Mouse (Mus musculus): Measurements from ENCODE around the gene Bms1. TPM values are rescaled to one million over a fixed set of nuclear protein-coding genes. Genes with fewer than 3 reads are reported as not detected.

Bms1 gene
- polyA plus RNA-seq, 1 experiment from 2014 or later = 23.5 TPM

DNA sequence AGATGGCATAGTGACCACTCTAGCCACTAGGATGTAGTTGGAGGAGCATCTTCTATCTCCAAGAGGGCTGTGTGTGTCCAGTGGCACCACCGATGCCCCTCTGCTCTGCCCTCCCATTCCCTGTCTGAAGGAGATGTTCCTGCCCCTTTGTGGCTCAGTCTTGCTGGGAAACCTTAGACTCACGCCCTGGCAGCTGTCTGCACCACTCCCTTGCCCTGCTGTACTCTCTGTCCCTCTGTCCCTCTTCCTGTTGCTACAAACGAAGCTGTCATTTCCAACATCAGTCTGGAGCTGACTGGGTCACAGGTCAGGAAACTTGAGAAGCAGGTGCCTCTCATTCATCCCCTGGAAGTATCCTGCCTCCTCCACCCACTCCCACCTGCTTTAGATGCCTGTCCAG, 43.8 kb downstream of the Bms1 start:
- Histone ChIP-seq H3K4me2 (ENCODE audit: low read length) (no peak overlapping the region), H3K4me3 (replicated peaks; ENCODE audit: low read depth, low read length) (no peak overlapping the region), H3K27ac (replicated peaks; ENCODE audit: low read depth, low read length) (no peak overlapping the region), H3K27me3 (ENCODE audit: control insufficient read depth, insufficient read depth, low read length) (no peaks in the 10 kb centered on the region), H3K9ac (replicated peaks; ENCODE audit: low read length) (no peak overlapping the region), H3K36me3 (ENCODE audit: control insufficient read depth, insufficient read depth, low read length) (no peaks in the 10 kb centered on the region), H3K9me3 (ENCODE audit: control insufficient read depth, low read length) (no peaks in the 10 kb centered on the region), H3K4me1 (ENCODE audit: control insufficient read depth, insufficient read depth, low read length) (no peaks in the 10 kb centered on the region)
- no peak for ATAC-seq (ENCODE audit: low FRiP score, low TSS enrichment)
- WGBS = 56% methylated on average over 3 of the region's 3 CpGs
- no peak for DNase-seq

GRCm38 (mm10) chr6:118375026-118375425, 44.2 kb downstream of the Bms1 start:
- H3K27ac ChIP-seq (replicated peaks; ENCODE audit: low read depth, low read length) = no peak overlapping the region
- DNase-seq (no peak), ATAC-seq (ENCODE audit: low FRiP score, low TSS enrichment) (no peak)
- no peak overlapping the region for H3K4me3 ChIP-seq (replicated peaks; ENCODE audit: low read depth, low read length)
- no peak overlapping the region for H3K4me2 ChIP-seq (ENCODE audit: low read length)
- H3K9me3 ChIP-seq (ENCODE audit: control insufficient read depth, low read length) = no peaks in the 10 kb centered on the region
- 72% methylated on average over 3 of the region's 3 CpGs for WGBS
- no peaks in the 10 kb centered on the region for H3K4me1 ChIP-seq (ENCODE audit: control insufficient read depth, insufficient read depth, low read length)
- H3K9ac ChIP-seq (replicated peaks; ENCODE audit: low read length) = no peak overlapping the region
- H3K36me3 ChIP-seq (ENCODE audit: control insufficient read depth, insufficient read depth, low read length) = no peaks in the 10 kb centered on the region
- no peaks in the 10 kb centered on the region for H3K27me3 ChIP-seq (ENCODE audit: control insufficient read depth, insufficient read depth, low read length)

- Histone ChIP-seq H3K36me3 (ENCODE audit: control insufficient read depth, insufficient read depth, low read length) (no peaks in the 10 kb centered on the region), H3K9ac (replicated peaks; ENCODE audit: low read length) (no peak overlapping the region), H3K27me3 (ENCODE audit: control insufficient read depth, insufficient read depth, low read length) (no peaks in the 10 kb centered on the region), H3K4me2 (ENCODE audit: low read length) (no peak overlapping the region), H3K27ac (replicated peaks; ENCODE audit: low read depth, low read length) (no peak overlapping the region), H3K4me1 (ENCODE audit: control insufficient read depth, insufficient read depth, low read length) (no peaks in the 10 kb centered on the region), H3K4me3 (replicated peaks; ENCODE audit: low read depth, low read length) (no peak overlapping the region), H3K9me3 (ENCODE audit: control insufficient read depth, low read length) (no peaks in the 10 kb centered on the region)
- no peak for ATAC-seq (ENCODE audit: low FRiP score, low TSS enrichment)
- peak; percentile 44 for DNase-seq
- 47% methylated on average over 5 of the region's 5 CpGs for WGBS
Measured at GRCm38 (mm10) chr6:118373294-118373693, 46.0 kb downstream of the Bms1 start.

- WGBS = 80% methylated on average over 5 of the region's 5 CpGs
- Histone ChIP-seq H3K4me2 (ENCODE audit: low read length) (no peak overlapping the region), H3K4me3 (replicated peaks; ENCODE audit: low read depth, low read length) (no peak overlapping the region), H3K27me3 (ENCODE audit: control insufficient read depth, insufficient read depth, low read length) (no peaks in the 10 kb centered on the region), H3K27ac (replicated peaks; ENCODE audit: low read depth, low read length) (no peak overlapping the region), H3K9ac (replicated peaks; ENCODE audit: low read length) (no peak overlapping the region), H3K9me3 (ENCODE audit: control insufficient read depth, low read length) (no peaks in the 10 kb centered on the region), H3K36me3 (ENCODE audit: control insufficient read depth, insufficient read depth, low read length) (no peaks in the 10 kb centered on the region), H3K4me1 (ENCODE audit: control insufficient read depth, insufficient read depth, low read length) (no peaks in the 10 kb centered on the region)
- ATAC-seq (ENCODE audit: low FRiP score, low TSS enrichment) = no peak
- no peak for DNase-seq
Measured at GRCm38 (mm10) chr6:118372794-118373193, 46.5 kb downstream of the Bms1 start.

- no peak for ATAC-seq (ENCODE audit: low FRiP score, low TSS enrichment)
- H3K9ac ChIP-seq (replicated peaks; ENCODE audit: low read length) = no peak overlapping the region
Measured at GRCm38 (mm10) chr6:118367502-118367901, 51.8 kb downstream of the Bms1 start.

GRCm38 (mm10) chr6:118366196-118366595, 53.1 kb downstream of the Bms1 start:
- H3K4me1 ChIP-seq (ENCODE audit: control insufficient read depth, insufficient read depth, low read length) = no peaks in the 10 kb centered on the region
- no peak overlapping the region for H3K4me2 ChIP-seq (ENCODE audit: low read length)
- WGBS = 79% methylated on average over 3 of the region's 3 CpGs
- ATAC-seq (ENCODE audit: low FRiP score, low TSS enrichment) (no peak), DNase-seq (no peak)
- H3K36me3 ChIP-seq (ENCODE audit: control insufficient read depth, insufficient read depth, low read length) = no peaks in the 10 kb centered on the region
- no peaks in the 10 kb centered on the region for H3K27me3 ChIP-seq (ENCODE audit: control insufficient read depth, insufficient read depth, low read length)
- no peak overlapping the region for H3K9ac ChIP-seq (replicated peaks; ENCODE audit: low read length)
- H3K9me3 ChIP-seq (ENCODE audit: control insufficient read depth, low read length) = peaks cover 4% of the 10 kb centered on the region; the same call in 1 of the 2 replicates
- no peak overlapping the region for H3K27ac ChIP-seq (replicated peaks; ENCODE audit: low read depth, low read length)
- H3K4me3 ChIP-seq (replicated peaks; ENCODE audit: low read depth, low read length) = no peak overlapping the region

More at GRCm38 (mm10) chr6:118367502-118367901, 51.8 kb downstream of the Bms1 start:
- H3K4me1 ChIP-seq (ENCODE audit: control insufficient read depth, insufficient read depth, low read length) = no peaks in the 10 kb centered on the region
- H3K27me3 ChIP-seq (ENCODE audit: control insufficient read depth, insufficient read depth, low read length) = no peaks in the 10 kb centered on the region
- H3K4me3 ChIP-seq (replicated peaks; ENCODE audit: low read depth, low read length) = no peak overlapping the region
- DNase-seq = no peak
- H3K27ac ChIP-seq (replicated peaks; ENCODE audit: low read depth, low read length) = no peak overlapping the region
- no peak overlapping the region for H3K4me2 ChIP-seq (ENCODE audit: low read length)
- H3K36me3 ChIP-seq (ENCODE audit: control insufficient read depth, insufficient read depth, low read length) = no peaks in the 10 kb centered on the region
- 84% methylated on average over 7 of the region's 7 CpGs for WGBS
- no peaks in the 10 kb centered on the region for H3K9me3 ChIP-seq (ENCODE audit: control insufficient read depth, low read length)

DNA sequence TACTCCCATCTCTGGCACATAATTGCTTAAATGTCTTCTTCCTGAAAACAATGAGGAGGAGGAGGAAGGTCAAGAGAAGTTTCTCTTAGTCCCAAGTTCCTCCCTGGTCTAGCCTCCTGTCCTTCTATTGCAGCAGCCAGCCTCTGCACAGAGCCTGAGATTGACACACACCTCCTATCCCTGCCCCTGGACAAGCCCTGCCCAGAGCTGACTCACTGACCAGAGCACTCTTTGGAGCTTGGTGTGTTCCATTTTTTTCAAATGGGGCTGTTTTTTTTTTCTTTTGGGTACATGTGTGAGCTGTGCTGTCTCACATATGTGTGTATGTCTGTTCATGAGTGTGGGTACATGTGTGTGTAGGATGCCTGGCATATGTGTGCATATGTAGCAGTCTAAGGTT, 53.5 kb downstream of the Bms1 start:
- Histone ChIP-seq H3K36me3 (ENCODE audit: control insufficient read depth, insufficient read depth, low read length) (no peaks in the 10 kb centered on the region), H3K27ac (replicated peaks; ENCODE audit: low read depth, low read length) (no peak overlapping the region), H3K9me3 (ENCODE audit: control insufficient read depth, low read length) (peaks cover 4% of the 10 kb centered on the region; the same call in 1 of the 2 replicates), H3K27me3 (ENCODE audit: control insufficient read depth, insufficient read depth, low read length) (no peaks in the 10 kb centered on the region), H3K9ac (replicated peaks; ENCODE audit: low read length) (no peak overlapping the region), H3K4me3 (replicated peaks; ENCODE audit: low read depth, low read length) (no peak overlapping the region), H3K4me1 (ENCODE audit: control insufficient read depth, insufficient read depth, low read length) (no peaks in the 10 kb centered on the region), H3K4me2 (ENCODE audit: low read length) (no peak overlapping the region)
- no peak for ATAC-seq (ENCODE audit: low FRiP score, low TSS enrichment)
- DNase-seq = no peak

- Histone ChIP-seq H3K9ac (replicated peaks; ENCODE audit: low read length) (no peak overlapping the region), H3K4me1 (ENCODE audit: control insufficient read depth, insufficient read depth, low read length) (no peaks in the 10 kb centered on the region), H3K4me3 (replicated peaks; ENCODE audit: low read depth, low read length) (no peak overlapping the region), H3K36me3 (ENCODE audit: control insufficient read depth, insufficient read depth, low read length) (no peaks in the 10 kb centered on the region), H3K27me3 (ENCODE audit: control insufficient read depth, insufficient read depth, low read length) (no peaks in the 10 kb centered on the region), H3K4me2 (ENCODE audit: low read length) (no peak overlapping the region), H3K9me3 (ENCODE audit: control insufficient read depth, low read length) (no peaks in the 10 kb centered on the region), H3K27ac (replicated peaks; ENCODE audit: low read depth, low read length) (no peak overlapping the region)
- 84% methylated on average over 12 of the region's 12 CpGs for WGBS
- DNase-seq = no peak
- no peak for ATAC-seq (ENCODE audit: low FRiP score, low TSS enrichment)
Measured at GRCm38 (mm10) chr6:118350342-118350741, 68.9 kb downstream of the Bms1 start.

DNA sequence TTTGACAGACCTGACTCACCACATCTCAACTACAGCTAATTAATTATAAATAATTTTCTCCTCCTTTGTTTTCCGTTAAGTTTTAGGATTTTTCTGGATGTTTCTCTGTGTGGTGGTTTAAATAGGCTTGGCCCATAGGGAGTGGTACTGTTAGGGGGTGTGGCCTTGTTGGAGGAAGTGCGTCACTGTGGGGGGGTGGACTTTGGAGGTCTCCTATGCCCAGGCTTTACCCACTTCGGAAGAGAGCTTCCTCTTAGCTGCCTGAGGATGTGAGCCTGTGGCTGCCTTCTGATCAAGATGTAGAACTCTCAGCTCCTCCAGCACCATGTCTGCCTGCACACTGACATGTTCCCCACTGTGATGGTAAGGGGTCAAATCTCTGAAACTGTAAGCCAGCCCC, 71.1 kb downstream of the Bms1 start:
- no peaks in the 10 kb centered on the region for H3K36me3 ChIP-seq (ENCODE audit: control insufficient read depth, insufficient read depth, low read length)
- no peak overlapping the region for H3K27ac ChIP-seq (replicated peaks; ENCODE audit: low read depth, low read length)
- H3K27me3 ChIP-seq (ENCODE audit: control insufficient read depth, insufficient read depth, low read length) = no peaks in the 10 kb centered on the region
- no peaks in the 10 kb centered on the region for H3K4me1 ChIP-seq (ENCODE audit: control insufficient read depth, insufficient read depth, low read length)
- DNase-seq (no peak), ATAC-seq (ENCODE audit: low FRiP score, low TSS enrichment) (no peak)
- H3K4me2 ChIP-seq (ENCODE audit: low read length) = no peak overlapping the region
- 80% methylated on average over 3 of the region's 3 CpGs for WGBS
- H3K4me3 ChIP-seq (replicated peaks; ENCODE audit: low read depth, low read length) = no peak overlapping the region
- no peaks in the 10 kb centered on the region for H3K9me3 ChIP-seq (ENCODE audit: control insufficient read depth, low read length)
- no peak overlapping the region for H3K9ac ChIP-seq (replicated peaks; ENCODE audit: low read length)
